Mouse (Mus musculus): Measurements from ENCODE around the gene Elmod2. TPM values are rescaled to one million over a fixed set of nuclear protein-coding genes. Genes with fewer than 3 reads are reported as not detected.

Gene Elmod2
- 8.8 TPM for polyA plus RNA-seq (2021)

- CTCF ChIA-PET, result no interaction called here
Observed at GRCm38 (mm10) chr8:83331899-83332697, at the start of gene Elmod2. Gene Elmod2 (minus strand): TSS chr8:83332486.

DNA sequence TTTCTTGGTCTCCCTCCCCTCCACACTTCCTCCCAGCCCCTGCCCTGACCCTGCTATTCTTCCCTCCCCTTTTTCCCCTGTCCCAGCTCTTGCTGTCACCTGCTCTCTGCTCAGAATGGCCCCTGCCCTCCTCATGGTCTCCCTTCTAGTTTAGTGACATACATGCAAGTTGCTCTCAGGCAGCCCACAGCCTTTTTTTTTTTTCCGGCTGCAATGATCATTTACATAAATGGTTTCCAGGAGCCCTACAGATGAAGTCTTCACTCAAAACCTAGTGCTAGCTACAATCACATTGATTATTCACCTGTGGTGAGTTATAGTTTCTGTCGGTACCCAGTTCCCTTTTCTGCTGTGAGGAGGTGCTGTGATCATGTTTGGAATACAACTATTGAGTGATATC is 48.7 kb upstream of the Elmod2 start:
- in situ Hi-C loops (cut with MboI; ENCODE audit: low pct_unique_long_range_greater_than_20kb), result no loop called here
- POLR2A ChIA-PET, result no interaction called here
- no peak for TF ChIP-seq CTCF (IDR thresholded peaks at IDR 0.05)
- DNase-seq (ENCODE audit: low read depth, low spot score) (no peak), ATAC-seq (no peak)
- H3K27me3 ChIP-seq, result peaks cover 5% of the 10 kb centered on the region
- CTCF ChIA-PET, result no interaction called here

More at GRCm38 (mm10) chr8:83331899-83332697, at the start of gene Elmod2:
- DNase-seq (ENCODE audit: low read depth, low spot score) (peak; percentile 65), ATAC-seq (peak; percentile 98)
- peaks cover 6% of the 10 kb centered on the region for H3K27me3 ChIP-seq
- in situ Hi-C loops (cut with MboI; ENCODE audit: low pct_unique_long_range_greater_than_20kb), result no loop called here
- no peak for TF ChIP-seq CTCF (IDR thresholded peaks at IDR 0.05)
- POLR2A ChIA-PET, result no interaction called here

GRCm38 (mm10) chr8:83380141-83380540 is 47.9 kb upstream of the Elmod2 start:
- H3K27me3 ChIP-seq, result peaks cover 5% of the 10 kb centered on the region
- CTCF ChIA-PET, result no interaction called here
- in situ Hi-C loops (cut with MboI; ENCODE audit: low pct_unique_long_range_greater_than_20kb), result no loop called here
- ATAC-seq, result no peak
- no peak for DNase-seq (ENCODE audit: low read depth, low spot score)
- POLR2A ChIA-PET, result no interaction called here
- no peak for TF ChIP-seq CTCF (IDR thresholded peaks at IDR 0.05)

DNA sequence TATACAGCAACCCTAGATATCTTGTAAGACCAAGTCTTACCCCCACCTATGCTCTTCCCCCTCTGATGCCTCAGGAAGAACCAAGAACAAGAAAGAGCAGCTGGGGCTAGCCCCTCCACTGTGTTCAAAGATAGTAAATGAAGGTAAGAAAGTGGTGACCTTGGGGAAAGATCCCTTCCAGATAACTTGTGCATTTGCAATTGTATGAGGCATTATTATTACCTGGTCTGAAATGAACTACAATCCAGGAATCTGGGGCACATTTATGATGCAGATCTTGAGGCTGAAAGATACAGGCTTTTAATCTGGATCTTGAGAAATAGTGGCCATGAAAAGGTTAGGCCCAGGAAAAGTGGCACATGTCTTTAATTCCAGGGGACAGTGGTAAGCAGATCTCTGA is 44.9 kb upstream of the Elmod2 start:
- in situ Hi-C loops (cut with MboI; ENCODE audit: low pct_unique_long_range_greater_than_20kb), result no loop called here
- ATAC-seq (no peak), DNase-seq (ENCODE audit: low read depth, low spot score) (no peak)
- CTCF ChIA-PET, result no interaction called here
- H3K27me3 ChIP-seq, result peaks cover 12% of the 10 kb centered on the region
- no peak for TF ChIP-seq CTCF (IDR thresholded peaks at IDR 0.05)
- POLR2A ChIA-PET, result no interaction called here

DNA sequence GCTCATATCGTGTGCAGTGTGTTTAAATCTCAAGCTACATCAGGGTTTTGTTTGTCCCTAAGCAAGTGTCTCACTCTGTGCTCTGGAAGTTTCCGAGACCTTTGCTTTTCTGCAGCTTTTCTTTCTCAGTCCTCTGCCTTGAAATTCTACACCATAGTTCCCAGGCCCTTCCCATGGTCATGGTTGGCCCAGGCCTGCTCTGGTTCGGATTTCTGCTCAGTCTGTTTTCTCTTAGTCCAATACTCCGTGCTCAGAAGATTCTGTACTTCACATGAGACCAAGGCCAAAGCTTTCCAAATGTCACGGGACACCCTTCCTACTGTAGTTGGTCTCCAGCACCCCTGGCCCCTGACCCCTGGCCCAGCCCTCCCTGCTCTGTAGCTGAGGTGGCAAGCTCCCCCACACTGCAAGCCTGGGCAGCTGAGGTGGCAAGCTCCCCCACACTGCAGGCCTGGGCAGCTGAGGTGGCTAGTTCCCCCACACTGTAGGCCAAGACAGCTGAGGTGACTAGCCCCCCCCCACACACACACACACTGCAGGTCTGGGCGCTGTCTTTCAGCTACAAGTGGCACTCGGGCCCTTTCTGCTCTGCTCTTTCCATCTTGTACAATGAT is 31.0 kb upstream of the Elmod2 start:
- DNase-seq (ENCODE audit: low read depth, low spot score) (no peak), ATAC-seq (no peak)
- TF ChIP-seq CTCF (IDR thresholded peaks at IDR 0.05), result no peak
- in situ Hi-C loops (cut with MboI; ENCODE audit: low pct_unique_long_range_greater_than_20kb), result no loop called here
- peaks cover 10% of the 10 kb centered on the region for H3K27me3 ChIP-seq
- POLR2A ChIA-PET, result no interaction called here
- CTCF ChIA-PET, result interaction anchor here (0.5 kb wide), 1 partner anchor 164 kb away, joined by 3 read pairs; no protein-coding TSS in a partner anchor

GRCm38 (mm10) chr8:83351315-83351714 is 19.0 kb upstream of the Elmod2 start:
- in situ Hi-C loops (cut with MboI; ENCODE audit: low pct_unique_long_range_greater_than_20kb), result no loop called here
- no peak for DNase-seq (ENCODE audit: low read depth, low spot score)
- peaks cover 35% of the 10 kb centered on the region for H3K27me3 ChIP-seq
- TF ChIP-seq CTCF (IDR thresholded peaks at IDR 0.05), result no peak
- POLR2A ChIA-PET, result interaction anchor here (0.6 kb wide), 1 partner anchor 34 kb away, joined by 4 read pairs; no protein-coding TSS in a partner anchor
- CTCF ChIA-PET, result no interaction called here
- no peak for ATAC-seq

- no peak for DNase-seq (ENCODE audit: low read depth, low spot score)
- CTCF ChIA-PET, result no interaction called here
- POLR2A ChIA-PET, result no interaction called here
- TF ChIP-seq CTCF (IDR thresholded peaks at IDR 0.05), result no peak
- peaks cover 36% of the 10 kb centered on the region for H3K27me3 ChIP-seq
- in situ Hi-C loops (cut with MboI; ENCODE audit: low pct_unique_long_range_greater_than_20kb), result loop anchor here (5.0 kb wide), 1 partner anchor 246 kb away; no protein-coding TSS in a partner anchor
- ATAC-seq, result no peak
Observed at GRCm38 (mm10) chr8:83348263-83348662, 16.0 kb upstream of the Elmod2 start, which contains the start of gene Mgat4d. Gene Mgat4d (plus strand): TSS chr8:83348471.

DNA sequence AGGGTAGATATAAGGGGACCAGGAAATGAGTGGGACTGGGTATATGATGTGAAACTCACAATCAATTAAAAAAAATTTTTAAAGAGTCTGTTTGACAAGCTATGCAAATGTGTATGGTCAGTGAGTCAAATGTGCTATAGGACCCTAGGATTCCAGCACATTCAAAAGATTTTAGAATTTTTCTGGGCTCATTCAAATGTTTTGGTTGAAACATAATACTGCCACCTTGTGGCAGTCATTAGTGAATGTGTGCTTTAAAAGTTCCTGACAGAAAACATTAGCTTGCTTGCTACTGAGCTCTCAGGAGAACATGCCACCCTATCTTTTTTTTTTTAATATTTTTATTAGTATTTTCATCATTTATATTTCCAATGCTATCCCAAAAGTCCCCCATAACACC is 10.4 kb upstream of the Elmod2 start:
- H3K27me3 ChIP-seq, result peaks cover 16% of the 10 kb centered on the region
- in situ Hi-C loops (cut with MboI; ENCODE audit: low pct_unique_long_range_greater_than_20kb), result loop anchor here (5.0 kb wide), 2 partner anchors 40 to 85 kb away; no protein-coding TSS in a partner anchor

GRCm38 (mm10) chr8:83342076-83342475 is 9.8 kb upstream of the Elmod2 start:
- no peak for TF ChIP-seq CTCF (IDR thresholded peaks at IDR 0.05)
- CTCF ChIA-PET, result interaction anchor here (0.5 to 2.0 kb wide), 5 partner anchors 20 to 277 kb away, joined by 3 to 23 read pairs (median 4); no protein-coding TSS in a partner anchor
- ATAC-seq (no peak), DNase-seq (ENCODE audit: low read depth, low spot score) (no peak)
- H3K27me3 ChIP-seq, result peaks cover 12% of the 10 kb centered on the region
- POLR2A ChIA-PET, result no interaction called here
- in situ Hi-C loops (cut with MboI; ENCODE audit: low pct_unique_long_range_greater_than_20kb), result loop anchor here (5.0 kb wide), 2 partner anchors 40 to 85 kb away; no protein-coding TSS in a partner anchor

More for the DNA sequence above, 10.4 kb upstream of the Elmod2 start:
- TF ChIP-seq CTCF (IDR thresholded peaks at IDR 0.05), result peak; percentile 56
- ChIA-PET CTCF (interaction anchor here (0.5 to 2.0 kb wide), 7 partner anchors 20 to 278 kb away, joined by 3 to 23 read pairs (median 3); no protein-coding TSS in a partner anchor), POLR2A (no interaction called here)
- ATAC-seq (no peak), DNase-seq (ENCODE audit: low read depth, low spot score) (no peak)

- ChIA-PET CTCF (no interaction called here), POLR2A (no interaction called here)
- in situ Hi-C loops (cut with MboI; ENCODE audit: low pct_unique_long_range_greater_than_20kb), result no loop called here
- ATAC-seq (no peak), DNase-seq (ENCODE audit: low read depth, low spot score) (no peak)
- peaks cover 6% of the 10 kb centered on the region for H3K27me3 ChIP-seq
- TF ChIP-seq CTCF (IDR thresholded peaks at IDR 0.05), result no peak
Observed at GRCm38 (mm10) chr8:83332864-83333263, 578 bp upstream of the Elmod2 start.

DNA sequence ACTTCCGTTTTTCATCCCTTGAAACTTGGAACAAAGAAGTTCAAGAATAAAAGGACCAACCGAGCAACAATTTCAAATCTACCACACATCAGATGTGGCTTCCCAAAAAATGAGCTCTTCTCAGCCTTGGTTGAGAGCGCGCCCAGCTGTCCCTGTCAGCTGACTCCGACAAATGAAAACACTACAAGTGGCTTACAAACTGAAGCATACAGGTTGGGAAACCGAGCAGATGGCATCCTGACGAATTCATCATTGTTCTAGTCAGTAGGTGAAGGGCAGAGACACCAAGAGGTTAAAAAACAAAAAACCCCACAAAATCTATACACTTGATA is 753 bp downstream of the Elmod2 start:
- ChIA-PET POLR2A (no interaction called here), CTCF (no interaction called here)
- TF ChIP-seq CTCF (IDR thresholded peaks at IDR 0.05), result no peak
- DNase-seq (ENCODE audit: low read depth, low spot score), result no peak
- H3K27me3 ChIP-seq, result peaks cover 6% of the 10 kb centered on the region
- no peak for ATAC-seq
- in situ Hi-C loops (cut with MboI; ENCODE audit: low pct_unique_long_range_greater_than_20kb), result no loop called here

Measured in Patski (cell line).